Mouse (Mus musculus) lung, postnatal 25 days (tissue): ENCODE measurements around the gene Clta.
A peak's percentile ranks its signal among the peaks of the same experiment; 100 is the strongest.

ENCODE experiments used
- DNase-seq: peaks from one replicate; pipeline ENCODE4 v3.0.0; 2022; ENCODE audit warnings: low spot score

The Clta gene

GRCm38 (mm10) chr4:43980236-43980635, 24.0 kb upstream of the Clta start:
- DNase-seq: no peak

- no peak for DNase-seq
These were observed 23.4 kb upstream of the Clta start for GRCm38 (mm10) chr4:43980846-43981245.

- no peak for DNase-seq
These were observed 23.0 kb upstream of the Clta start for GRCm38 (mm10) chr4:43981251-43981650.

- peak; percentile 94 for DNase-seq
These were observed 22.1 kb upstream of the Clta start for GRCm38 (mm10) chr4:43982053-43982732.

GRCm38 (mm10) chr4:43983181-43983580, 21.1 kb upstream of the Clta start, which contains the start of gene Ccin:
Gene Ccin (plus strand): TSS chr4:43983483.
- DNase-seq: no peak

- no peak for DNase-seq
These were observed 20.5 kb upstream of the Clta start for GRCm38 (mm10) chr4:43983756-43984155.

- DNase-seq: no peak
These were observed 19.9 kb upstream of the Clta start for GRCm38 (mm10) chr4:43984326-43984725.

GRCm38 (mm10) chr4:43988976-43989375, 15.3 kb upstream of the Clta start:
- no peak for DNase-seq

- no peak for DNase-seq
These were observed 11.2 kb upstream of the Clta start for GRCm38 (mm10) chr4:43993072-43993471.

GRCm38 (mm10) chr4:43994342-43994741, 9.9 kb upstream of the Clta start:
- DNase-seq: no peak

GRCm38 (mm10) chr4:44003622-44004021, 630 bp upstream of the Clta start:
- peak; percentile 25 for DNase-seq

GRCm38 (mm10) chr4:44004623-44005409, 564 bp downstream of the Clta start:
- DNase-seq: no peak

- no peak for DNase-seq
These were observed 5.9 kb downstream of the Clta start for GRCm38 (mm10) chr4:44010176-44010575.

- no peak for DNase-seq
These were observed 6.6 kb downstream of the Clta start for GRCm38 (mm10) chr4:44010893-44011292.

GRCm38 (mm10) chr4:44011799-44012198, 7.5 kb downstream of the Clta start:
- DNase-seq: no peak

- peak; percentile 97 for DNase-seq
These were observed 8.4 kb downstream of the Clta start for GRCm38 (mm10) chr4:44012376-44013367.

- DNase-seq: no peak
These were observed 9.3 kb downstream of the Clta start for GRCm38 (mm10) chr4:44013391-44014070.

- DNase-seq: peak; percentile 26
These were observed 11.8 kb downstream of the Clta start for GRCm38 (mm10) chr4:44016071-44016470.

- no peak for DNase-seq
These were observed 12.5 kb downstream of the Clta start for GRCm38 (mm10) chr4:44016791-44017190.

- no peak for DNase-seq
These were observed 18.1 kb downstream of the Clta start for GRCm38 (mm10) chr4:44022323-44022722.

GRCm38 (mm10) chr4:44022766-44023165, 18.5 kb downstream of the Clta start:
- DNase-seq: no peak

GRCm38 (mm10) chr4:44023681-44024080, 19.4 kb downstream of the Clta start:
- no peak for DNase-seq
